Mouse (Mus musculus) E14TG2a.4 (cell line): ENCODE results near the gene Litaf.

Source experiments
- CTCF ChIP-seq: conservative IDR thresholded peaks from 2 replicates; pipeline ENCODE4 v1.5.1; 2014; ENCODE audit warnings: low read length
- NANOG ChIP-seq: IDR thresholded peaks from 2 replicates; pipeline ENCODE4 v1.6.1; 2014; ENCODE audit warnings: borderline replicate concordance, low read length, mixed read lengths
- POU5F1 ChIP-seq: IDR thresholded peaks from 2 replicates; pipeline ENCODE4 v1.6.1; 2014; ENCODE audit warnings: low read length, borderline replicate concordance

DNA sequence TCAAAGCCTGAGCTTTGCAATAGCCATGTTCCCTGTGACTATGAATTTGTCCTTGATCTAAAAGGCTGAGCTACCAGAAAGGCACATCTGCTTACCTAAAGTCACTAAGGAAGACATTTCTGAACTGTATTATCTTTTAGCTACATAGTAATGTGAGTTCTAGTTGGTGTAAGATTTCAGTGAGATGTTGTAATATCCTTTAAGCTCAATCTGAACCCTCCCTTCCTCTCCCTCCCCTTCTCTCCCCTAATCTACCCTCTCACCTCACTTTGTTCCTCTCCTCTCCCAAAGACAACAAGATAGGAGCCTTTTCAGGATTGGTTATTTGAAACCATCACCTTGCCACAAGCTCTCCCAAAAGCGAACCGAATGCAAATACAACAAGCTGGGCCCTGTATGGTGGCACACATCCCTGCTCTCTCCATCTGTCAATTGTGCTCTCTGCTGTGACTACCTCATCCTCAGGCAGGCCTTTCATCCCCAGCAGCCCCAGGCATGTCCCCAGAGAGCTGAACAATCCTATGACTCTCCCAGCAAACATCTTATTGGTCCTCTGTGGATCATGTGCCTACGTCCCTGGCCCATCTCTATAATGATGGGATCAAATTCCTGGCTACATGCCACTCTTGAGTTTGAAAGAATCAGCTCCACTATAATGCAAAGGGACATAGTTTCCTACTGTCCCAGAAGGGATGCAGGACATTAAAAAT lies 44.4 kb downstream of the Litaf start:
- no peak for TF ChIP-seq CTCF
- no peak for TF ChIP-seq POU5F1
- TF ChIP-seq NANOG, result no peak
